Mouse (Mus musculus) liver, embryonic 12.5 days (tissue): ENCODE data around the gene Slc25a20. TPM values are rescaled to one million over a fixed set of nuclear protein-coding genes. Genes with fewer than 3 reads are reported as not detected.
A peak's percentile ranks its signal among the peaks of the same experiment; 100 is the strongest.

ENCODE experiments used
- ATAC-seq: fragments of 200-750 bp; cut with Nextera tagmentation; 2 replicates; pipeline ENCODE4 v1.8.0; 2017; ENCODE audit warnings: moderate number of reproducible peaks, mild to moderate bottlenecking, moderate library complexity
- H3K27ac ChIP-seq: fragments of 300-500 bp; sonication (generic); 2 replicates; pipeline ENCODE4 v1.5.1; 2016; ENCODE audit warnings: mild to moderate bottlenecking
- H3K27me3 ChIP-seq: fragments of 300-500 bp; sonication (generic); replicated peaks from 2 replicates; pipeline ENCODE4 v1.6.1; 2016; ENCODE audit warnings: mild to moderate bottlenecking, moderate library complexity
- H3K36me3 ChIP-seq: fragments of 300-500 bp; sonication (generic); 2 replicates; pipeline ENCODE4 v1.6.1; 2016; ENCODE audit warnings: mild to moderate bottlenecking, moderate library complexity
- H3K4me1 ChIP-seq: fragments of 300-500 bp; sonication (generic); 2 replicates; pipeline ENCODE4 v1.6.1; 2016
- H3K4me2 ChIP-seq: fragments of 300-500 bp; sonication (generic); 2 replicates; pipeline ENCODE4 v1.6.1; 2016; ENCODE audit warnings: mild to moderate bottlenecking, moderate library complexity
- H3K4me3 ChIP-seq: fragments of 300-500 bp; sonication (generic); 2 replicates; pipeline ENCODE4 v1.5.1; 2016; ENCODE audit warnings: mild to moderate bottlenecking, moderate library complexity
- H3K9ac ChIP-seq: fragments of 300-500 bp; sonication (generic); 2 replicates; pipeline ENCODE4 v1.6.1; 2016; ENCODE audit warnings: mild to moderate bottlenecking, moderate library complexity
- H3K9me3 ChIP-seq: fragments of 300-500 bp; sonication (generic); replicated peaks from 2 replicates; pipeline ENCODE4 v1.6.1; 2016; ENCODE audit warnings: mild to moderate bottlenecking, moderate library complexity
- WGBS: fragments of 180-500 bp; shearing (Covaris S2); methylation state at CpG from one replicate; pipeline ENCODE4 v1.1.7; 2016; ENCODE audit not compliant: insufficient replicate concordance; 5-methylcytosine and 5-hydroxymethylcytosine counted together
- polyA plus RNA-seq: library from polyadenylated mRNA; unstranded; fragments of >200 nt; fragmentation: Nextera tagmentation; extraction: Ambion mirVana; gene quantifications from 2 replicates; pipeline ENCODE4 v1.2.1, GENCODE M21; 2016

The Slc25a20 gene
- polyA plus RNA-seq, 1 experiment from 2014 or later, result 26.7 TPM

GRCm38 (mm10) chr9:108688451-108688850, 26.6 kb downstream of the Slc25a20 start:
- H3K4me2 ChIP-seq, result no peak overlapping the region
- 71% methylated on average over 9 of the region's 9 CpGs for WGBS
- no peak overlapping the region for H3K4me3 ChIP-seq
- H3K4me1 ChIP-seq, result peaks cover 24% of the 10 kb centered on the region
- no peak overlapping the region for H3K9ac ChIP-seq
- ATAC-seq, result no peak
- H3K36me3 ChIP-seq, result peaks cover 15% of the 10 kb centered on the region
- H3K27ac ChIP-seq, result no peak overlapping the region
- peaks cover 31% of the 10 kb centered on the region for H3K27me3 ChIP-seq
- no peaks in the 10 kb centered on the region for H3K9me3 ChIP-seq

GRCm38 (mm10) chr9:108689106-108689505, 27.2 kb downstream of the Slc25a20 start, which contains the start of gene Prkar2a:
Prkar2a (plus strand) TSS chr9:108689314.
- H3K36me3 ChIP-seq, result peaks cover 8% of the 10 kb centered on the region
- peaks cover 31% of the 10 kb centered on the region for H3K4me1 ChIP-seq
- no peak within 1 kb of the TSS for H3K9ac ChIP-seq
- no peak for ATAC-seq
- H3K4me3 ChIP-seq, result no peak within 1 kb of the TSS
- no peak within 1 kb of the TSS for H3K4me2 ChIP-seq
- H3K27ac ChIP-seq, result 0 out of 2 replicates have a peak within 1 kb of the TSS, but pooled peaks have one; percentile 43
- 86% methylated on average over 1 of the region's 1 CpGs for WGBS
- H3K27me3 ChIP-seq, result peaks cover 38% of the 10 kb centered on the region
- H3K9me3 ChIP-seq, result no peaks in the 10 kb centered on the region

- H3K9me3 ChIP-seq, result no peaks in the 10 kb centered on the region
- peaks cover 1% of the 10 kb centered on the region; the same call in 1 of the 2 replicates for H3K36me3 ChIP-seq
- no peak for ATAC-seq
- no peak overlapping the region for H3K4me3 ChIP-seq
- H3K27ac ChIP-seq, result 0 out of 2 replicates have a peak overlapping the region, but pooled peaks have one; percentile 43
- 59% methylated on average over 1 of the region's 1 CpGs for WGBS
- peaks cover 38% of the 10 kb centered on the region for H3K27me3 ChIP-seq
- peaks cover 33% of the 10 kb centered on the region for H3K4me1 ChIP-seq
- H3K9ac ChIP-seq, result no peak overlapping the region
- H3K4me2 ChIP-seq, result no peak overlapping the region
Observed at GRCm38 (mm10) chr9:108689993-108690392, 28.1 kb downstream of the Slc25a20 start.

- WGBS, result 82% methylated on average over 6 of the region's 6 CpGs
- Histone ChIP-seq H3K9me3 (no peaks in the 10 kb centered on the region), H3K36me3 (no peaks in the 10 kb centered on the region), H3K27ac (no peak overlapping the region), H3K9ac (no peak overlapping the region), H3K4me2 (peak overlapping the region; percentile 98; the same call in 1 of the 2 replicates), H3K27me3 (peaks cover 38% of the 10 kb centered on the region), H3K4me1 (peaks cover 33% of the 10 kb centered on the region), H3K4me3 (no peak overlapping the region)
- ATAC-seq, result no peak
Observed at GRCm38 (mm10) chr9:108690914-108691313, 29.0 kb downstream of the Slc25a20 start.

GRCm38 (mm10) chr9:108691371-108691770, 29.5 kb downstream of the Slc25a20 start:
- Histone ChIP-seq H3K4me1 (peaks cover 33% of the 10 kb centered on the region), H3K27me3 (peaks cover 38% of the 10 kb centered on the region), H3K36me3 (no peaks in the 10 kb centered on the region), H3K9me3 (no peaks in the 10 kb centered on the region), H3K9ac (peak overlapping the region; percentile 62), H3K4me3 (peak overlapping the region; percentile 71), H3K4me2 (peak overlapping the region; percentile 98), H3K27ac (0 out of 2 replicates have a peak overlapping the region, but pooled peaks have one; percentile 22)
- no peak for ATAC-seq
- WGBS, result 51% methylated on average over 8 of the region's 8 CpGs

- Histone ChIP-seq H3K4me2 (peak overlapping the region; percentile 98), H3K9ac (peak overlapping the region; percentile 79), H3K27ac (peak overlapping the region; percentile 58), H3K27me3 (peaks cover 38% of the 10 kb centered on the region), H3K4me3 (peak overlapping the region; percentile 71), H3K4me1 (peaks cover 33% of the 10 kb centered on the region), H3K9me3 (no peaks in the 10 kb centered on the region), H3K36me3 (no peaks in the 10 kb centered on the region)
- 2% methylated on average over 42 of the region's 42 CpGs for WGBS
- peak; percentile 83 for ATAC-seq
Observed at GRCm38 (mm10) chr9:108691846-108692225, 29.9 kb downstream of the Slc25a20 start.

- peaks cover 38% of the 10 kb centered on the region for H3K27me3 ChIP-seq
- peak overlapping the region; percentile 58 for H3K27ac ChIP-seq
- no peaks in the 10 kb centered on the region for H3K36me3 ChIP-seq
- under 1% methylated on average over 90 of the region's 92 CpGs for WGBS
- H3K4me2 ChIP-seq, result peak overlapping the region; percentile 98
- H3K4me1 ChIP-seq, result peaks cover 33% of the 10 kb centered on the region
- H3K9ac ChIP-seq, result peak overlapping the region; percentile 79
- H3K9me3 ChIP-seq, result no peaks in the 10 kb centered on the region
- H3K4me3 ChIP-seq, result peak overlapping the region; percentile 71
- peak; percentile 53 for ATAC-seq
Observed at GRCm38 (mm10) chr9:108692226-108693041, 30.5 kb downstream of the Slc25a20 start.

GRCm38 (mm10) chr9:108693946-108694345, 32.1 kb downstream of the Slc25a20 start:
- no peak for ATAC-seq
- WGBS, result 73% methylated on average over 4 of the region's 4 CpGs

GRCm38 (mm10) chr9:108694533-108694932, 32.6 kb downstream of the Slc25a20 start:
- Histone ChIP-seq H3K36me3 (no peaks in the 10 kb centered on the region), H3K27me3 (peaks cover 38% of the 10 kb centered on the region), H3K27ac (no peak overlapping the region), H3K4me2 (no peak overlapping the region), H3K4me3 (no peak overlapping the region), H3K9ac (no peak overlapping the region), H3K4me1 (peaks cover 33% of the 10 kb centered on the region), H3K9me3 (no peaks in the 10 kb centered on the region)
- no peak for ATAC-seq
- WGBS, result 67% methylated on average over 1 of the region's 1 CpGs

More at GRCm38 (mm10) chr9:108693946-108694345, 32.1 kb downstream of the Slc25a20 start:
- Histone ChIP-seq H3K36me3 (no peaks in the 10 kb centered on the region), H3K4me3 (no peak overlapping the region), H3K27ac (no peak overlapping the region), H3K27me3 (peaks cover 38% of the 10 kb centered on the region), H3K9me3 (no peaks in the 10 kb centered on the region), H3K4me1 (peaks cover 33% of the 10 kb centered on the region), H3K9ac (no peak overlapping the region), H3K4me2 (peak overlapping the region; percentile 98; the same call in 1 of the 2 replicates)

GRCm38 (mm10) chr9:108702476-108702875, 40.6 kb downstream of the Slc25a20 start:
- no peaks in the 10 kb centered on the region for H3K27me3 ChIP-seq
- H3K27ac ChIP-seq, result no peak overlapping the region
- ATAC-seq, result no peak
- 0 out of 2 replicates have a peak, but pooled peaks cover 4% of the 10 kb centered on the region for H3K4me1 ChIP-seq
- no peaks in the 10 kb centered on the region for H3K9me3 ChIP-seq
- no peak overlapping the region for H3K9ac ChIP-seq
- no peaks in the 10 kb centered on the region for H3K36me3 ChIP-seq
- H3K4me3 ChIP-seq, result no peak overlapping the region
- no peak overlapping the region for H3K4me2 ChIP-seq

GRCm38 (mm10) chr9:108703373-108704110, 41.7 kb downstream of the Slc25a20 start:
- no peaks in the 10 kb centered on the region for H3K9me3 ChIP-seq
- 0 out of 2 replicates have a peak, but pooled peaks cover 5% of the 10 kb centered on the region for H3K4me1 ChIP-seq
- no peak overlapping the region for H3K27ac ChIP-seq
- H3K36me3 ChIP-seq, result no peaks in the 10 kb centered on the region
- no peaks in the 10 kb centered on the region for H3K27me3 ChIP-seq
- H3K4me3 ChIP-seq, result no peak overlapping the region
- H3K4me2 ChIP-seq, result no peak overlapping the region
- 63% methylated on average over 12 of the region's 12 CpGs for whole genome bisulfite sequencing
- ATAC-seq, result no peak
- no peak overlapping the region for H3K9ac ChIP-seq

- Histone ChIP-seq H3K4me1 (0 out of 2 replicates have a peak, but pooled peaks cover 5% of the 10 kb centered on the region), H3K4me2 (no peak overlapping the region), H3K9me3 (no peaks in the 10 kb centered on the region), H3K9ac (no peak overlapping the region), H3K27ac (no peak overlapping the region), H3K4me3 (no peak overlapping the region), H3K36me3 (no peaks in the 10 kb centered on the region), H3K27me3 (no peaks in the 10 kb centered on the region)
- no peak for ATAC-seq
- WGBS, result 82% methylated on average over 7 of the region's 7 CpGs
Observed at GRCm38 (mm10) chr9:108704591-108704990, 42.7 kb downstream of the Slc25a20 start.
